In genomic region chr17:47841931-47842623, GRCm38 (mm10) we compare ENCODE assay signal across 7 mouse cellular contexts. TPM values are rescaled to one million over a fixed set of nuclear protein-coding genes. Genes with fewer than 3 reads are reported as not detected.
A peak's percentile ranks its signal among the peaks of the same experiment; 100 is the strongest.
DNase-seq lines count a peak whose midpoint lies in the region; ATAC-seq and TF ChIP-seq lines count a peak whose summit lies in the region.

No protein-coding gene starts in this region.

- H3K27me3 ChIP-seq in E14TG2a.4 (ENCODE audit: insufficient read depth, low read length) = peaks cover 18% of the 10 kb centered on the region
- H3K27me3 ChIP-seq in intestine, embryonic 15.5 days (replicated peaks) = no peaks in the 10 kb centered on the region

- 51% methylated on average over 19 of the region's 19 CpGs for WGBS in intestine, embryonic 15.5 days

- peak overlapping the region; percentile 35; the same call in 1 of the 2 replicates for H3K4me3 ChIP-seq in E14TG2a.4 (replicated peaks; ENCODE audit: low read length)
- H3K4me3 ChIP-seq in gastrocnemius, adult 2 months = peak overlapping the region; percentile 8
- H3K4me3 ChIP-seq in intestine, embryonic 15.5 days (replicated peaks) = no peak overlapping the region

- intact Hi-C loops in gastrocnemius, adult 2 months (cut with DNase I) = no loop called here

- no peak overlapping the region for H3K4me2 ChIP-seq in intestine, embryonic 15.5 days (replicated peaks)

- H3K9ac ChIP-seq in intestine, embryonic 15.5 days = no peak overlapping the region

- DNase-seq in adrenal gland, adult (ENCODE audit: inconsistent age in 2 of 2, low spot score in 1 of 2) = peak; percentile 95 to 98
- DNase-seq in gastrocnemius, adult 2 months = peak; percentile 90
- peak; percentile 92 for DNase-seq in lung, postnatal 10 days
- peak; percentile 75 to 76 for DNase-seq in urinary bladder, postnatal 4 days (ENCODE audit: low spot score in 2 of 2)
- no peak for DNase-seq in c-Kit-positive CD71-positive TER-119-positive erythroid progenitor cells, embryonic 14.5 days (ENCODE audit: low spot score)

- ATAC-seq in intestine, embryonic 15.5 days = peak; percentile 72

- peak overlapping the region; percentile 71 for H3K27ac ChIP-seq in gastrocnemius, adult 2 months
- H3K27ac ChIP-seq in intestine, embryonic 15.5 days = 0 out of 2 replicates have a peak overlapping the region, but pooled peaks have one; percentile 40

- H3K9me3 ChIP-seq in E14TG2a.4 (ENCODE audit: low read length) = peaks cover 10% of the 10 kb centered on the region; the same call in 1 of the 2 replicates
- H3K9me3 ChIP-seq in intestine, embryonic 15.5 days = 0 out of 2 replicates have a peak, but pooled peaks cover 4% of the 10 kb centered on the region

- H3K36me3 ChIP-seq in E14TG2a.4 (ENCODE audit: insufficient read depth, low read length) = no peaks in the 10 kb centered on the region
- no peaks in the 10 kb centered on the region for H3K36me3 ChIP-seq in intestine, embryonic 15.5 days

- H3K4me1 ChIP-seq in E14TG2a.4 (replicated peaks; ENCODE audit: low read depth, low read length) = peaks cover 19% of the 10 kb centered on the region
- peaks cover 10% of the 10 kb centered on the region; the same call in 1 of the 2 replicates for H3K4me1 ChIP-seq in intestine, embryonic 15.5 days (replicated peaks)

- TF ChIP-seq CTCF in E14TG2a.4 (conservative IDR thresholded peaks at IDR 0.05; ENCODE audit: low read length) = no peak
- TF ChIP-seq CTCF in gastrocnemius, adult 2 months (IDR thresholded peaks at IDR 0.05) = no peak

RNA-seq across cellular contexts. Expression of gene Mdfi, which starts 7.6 kb away (rescaled TPM):
- under 1 TPM; 0.31 to 0.42 TPM for total RNA-seq in gastrocnemius, adult 2 months (2021)
- 8.3 and 9.5 TPM in 2 replicates for polyA plus RNA-seq in intestine, embryonic 15.5 days (2015; fragmentation: Nextera tagmentation; extraction: Ambion mirVana)
